Mouse (Mus musculus) c-Kit-positive CD71-positive TER-119-negative erythroid progenitor cells, embryonic 14.5 days (primary cell): ENCODE data around the gene Krtap1-3.
A peak's percentile ranks its signal among the peaks of the same experiment; 100 is the strongest.
"Not testable (repeated sequence)": the region's sequence is repeated elsewhere in the genome, so short reads cannot be mapped to it uniquely, and the experiment has no call there.

Experiments used
- DNase-seq: peaks from one replicate; pipeline ENCODE4 v3.0.0-alpha.2; 2013; ENCODE audit warnings: low read depth

The Krtap1-3 gene

GRCm38 (mm10) chr11:99590981-99591380 is at the start of gene Krtap1-3:
Gene Krtap1-3, minus strand, starts transcription at chr11:99591339.
- no peak for DNase-seq

DNA sequence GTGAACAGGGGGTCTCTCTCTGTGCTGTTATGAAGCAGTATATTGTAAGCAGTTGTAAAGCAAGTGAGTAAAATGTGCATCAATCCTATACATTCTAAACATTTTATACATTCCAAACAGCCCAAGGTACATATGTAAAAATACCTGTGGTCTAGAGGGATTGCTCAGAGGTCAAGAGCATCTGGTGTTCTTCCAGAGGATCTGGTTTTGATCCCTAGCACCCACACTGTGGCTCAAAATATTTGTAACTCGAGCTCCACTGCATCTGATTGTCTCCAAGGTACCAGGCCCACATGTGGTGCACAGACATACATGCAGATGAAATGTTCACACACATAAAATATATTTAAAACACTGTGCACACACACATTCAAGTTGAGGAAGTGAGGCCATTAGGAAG is 49.8 kb upstream of the Krtap1-3 start:
- no peak for DNase-seq

DNA sequence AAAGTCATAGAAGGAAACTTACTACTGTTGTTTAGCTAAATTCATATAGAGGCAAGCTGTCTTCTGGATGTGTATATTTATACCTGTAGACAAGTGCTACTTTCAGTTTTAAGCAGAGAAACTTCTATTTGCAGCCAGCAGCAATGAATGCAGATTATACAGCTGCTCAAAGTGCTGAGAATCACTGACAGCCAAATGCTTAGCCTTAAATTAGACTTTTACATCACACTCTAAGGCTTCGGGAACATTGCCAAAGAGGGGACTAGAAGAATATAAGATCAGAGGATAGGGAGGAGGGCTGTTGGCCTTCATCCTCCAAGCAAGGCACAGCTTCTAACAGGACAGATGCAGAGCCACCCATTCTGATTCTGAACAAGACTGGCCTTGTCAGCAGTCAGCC is 45.9 kb upstream of the Krtap1-3 start:
- DNase-seq, result no peak

- no peak for DNase-seq
These were observed 43.6 kb upstream of the Krtap1-3 start, which contains the start of gene Krtap4-2 for GRCm38 (mm10) chr11:99634653-99635134. Gene Krtap4-2, minus strand, starts transcription at chr11:99635084.

GRCm38 (mm10) chr11:99633293-99633692 is 42.2 kb upstream of the Krtap1-3 start:
- no peak for DNase-seq

- DNase-seq, result no peak
These were observed 39.8 kb upstream of the Krtap1-3 start for GRCm38 (mm10) chr11:99630890-99631289.

- no peak for DNase-seq
These were observed 37.0 kb upstream of the Krtap1-3 start, which contains the start of gene Krtap4-1 for GRCm38 (mm10) chr11:99628138-99628537. Gene Krtap4-1, minus strand, starts transcription at chr11:99628238.

- no peak for DNase-seq
These were observed 29.2 kb upstream of the Krtap1-3 start, which contains the start of gene Gm11562 for GRCm38 (mm10) chr11:99620335-99620734. Gene Gm11562, minus strand, starts transcription at chr11:99620435.

DNA sequence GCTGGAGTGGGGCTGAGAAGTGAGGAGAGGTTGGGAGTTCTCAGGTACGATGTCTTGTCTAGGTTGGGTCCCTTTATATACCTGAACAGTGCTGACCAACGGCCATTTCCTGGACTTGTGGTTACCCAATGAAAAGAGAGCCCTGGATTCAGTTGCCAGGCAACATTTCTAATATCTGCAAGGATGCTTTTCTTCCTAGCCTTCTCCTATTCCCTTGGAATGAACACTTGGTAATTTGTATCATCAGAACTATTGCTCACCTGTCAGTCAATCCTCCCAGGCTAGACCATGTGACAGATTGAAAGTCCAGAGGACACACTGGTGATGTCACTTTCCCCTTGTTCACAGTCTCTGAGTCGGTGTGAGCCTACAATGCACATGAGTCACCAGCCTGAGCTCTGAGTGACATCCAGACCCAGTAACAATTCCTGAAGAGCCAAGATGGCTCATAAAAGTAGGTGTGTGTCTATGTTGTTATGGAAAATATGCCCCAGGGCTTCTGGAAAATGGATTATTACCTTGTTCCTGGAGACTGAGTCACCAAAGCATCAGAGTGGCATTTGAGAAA is 23.7 kb upstream of the Krtap1-3 start, which contains the start of gene Krtap2-4:
TSS of gene Krtap2-4 (minus strand) at position 51 of the 568 bp plus-strand sequence.
- DNase-seq, result no peak

DNA sequence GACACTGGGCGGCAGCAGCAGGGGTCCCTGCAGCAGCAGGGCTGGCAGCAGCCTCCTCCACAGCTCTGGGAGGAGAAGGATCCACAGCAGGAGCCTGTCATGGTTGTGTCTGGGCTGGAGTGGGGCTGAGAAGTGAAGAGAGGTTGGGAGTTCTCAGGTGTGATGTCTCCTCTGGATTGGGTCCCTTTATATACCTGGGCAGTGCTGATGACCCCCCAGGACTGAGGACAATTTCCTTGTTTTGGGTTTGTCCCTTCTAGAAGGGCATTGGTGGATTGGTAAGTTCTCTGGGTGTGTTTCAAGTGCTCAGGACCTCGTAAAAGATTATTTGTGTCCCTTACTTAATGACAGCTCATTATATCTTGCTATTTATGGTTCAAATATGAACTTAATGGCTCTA is 18.9 kb upstream of the Krtap1-3 start, which contains the start of gene Gm11937:
TSS of gene Gm11937 (minus strand) at position 101 of the 400 bp plus-strand sequence.
- not testable (repeated sequence) for DNase-seq

- DNase-seq, result no peak
These were observed 18.0 kb upstream of the Krtap1-3 start for GRCm38 (mm10) chr11:99609126-99609525.

DNA sequence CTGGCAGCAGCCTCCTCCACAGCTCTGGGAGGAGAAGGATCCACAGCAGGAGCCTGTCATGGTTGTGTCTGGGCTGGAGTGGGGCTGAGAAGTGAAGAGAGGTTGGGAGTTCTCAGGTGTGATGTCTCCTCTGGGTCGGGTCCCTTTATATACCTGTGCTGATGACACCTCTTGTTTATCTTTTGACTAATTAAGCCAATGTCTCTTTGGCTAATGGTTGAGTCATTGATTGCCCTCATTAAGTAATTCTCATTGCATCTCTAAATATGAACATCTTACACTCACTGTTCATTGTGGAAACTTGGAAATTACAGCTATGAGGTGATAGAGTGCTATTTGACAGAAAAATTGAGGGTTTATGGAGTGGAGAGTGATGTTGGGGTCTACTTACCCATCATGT is 12.1 kb upstream of the Krtap1-3 start, which contains the start of gene Gm11938:
TSS of gene Gm11938 (minus strand) at position 101 of the 400 bp plus-strand sequence.
- not testable (repeated sequence) for DNase-seq

- not testable (repeated sequence) for DNase-seq
These were observed 6.6 kb upstream of the Krtap1-3 start, which contains the start of gene Krtap9-3 for GRCm38 (mm10) chr11:99597742-99598141. Gene Krtap9-3, minus strand, starts transcription at chr11:99598105.

GRCm38 (mm10) chr11:99585096-99585495 is 6.0 kb downstream of the Krtap1-3 start:
- DNase-seq, result no peak

DNA sequence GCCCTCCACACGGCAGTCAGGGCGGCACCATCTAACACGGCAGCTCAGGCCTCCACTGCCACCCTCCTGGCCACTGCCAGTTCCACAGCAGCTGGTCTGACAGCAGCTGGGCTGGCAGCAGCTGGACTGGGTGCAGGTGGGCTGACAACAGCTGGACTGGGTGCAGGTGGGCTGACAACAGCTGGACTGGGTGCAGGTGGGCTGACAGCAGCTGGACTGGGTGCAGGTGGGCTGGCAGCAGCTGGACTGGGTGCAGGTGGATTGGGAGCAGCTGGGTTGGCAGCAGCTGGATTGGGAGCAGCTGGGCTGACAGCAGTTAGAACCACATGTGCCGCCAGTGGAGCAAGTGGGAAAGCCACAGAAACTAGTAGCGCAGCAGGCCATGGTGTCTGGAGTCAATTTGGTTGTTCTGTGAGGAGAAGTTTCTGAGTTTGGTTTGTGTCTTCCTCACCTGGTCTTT is 7.9 kb downstream of the Krtap1-3 start, which contains the start of gene Krtap1-4:
TSS of gene Krtap1-4 (minus strand) at position 410 of the 460 bp plus-strand sequence.
- DNase-seq, result no peak

DNA sequence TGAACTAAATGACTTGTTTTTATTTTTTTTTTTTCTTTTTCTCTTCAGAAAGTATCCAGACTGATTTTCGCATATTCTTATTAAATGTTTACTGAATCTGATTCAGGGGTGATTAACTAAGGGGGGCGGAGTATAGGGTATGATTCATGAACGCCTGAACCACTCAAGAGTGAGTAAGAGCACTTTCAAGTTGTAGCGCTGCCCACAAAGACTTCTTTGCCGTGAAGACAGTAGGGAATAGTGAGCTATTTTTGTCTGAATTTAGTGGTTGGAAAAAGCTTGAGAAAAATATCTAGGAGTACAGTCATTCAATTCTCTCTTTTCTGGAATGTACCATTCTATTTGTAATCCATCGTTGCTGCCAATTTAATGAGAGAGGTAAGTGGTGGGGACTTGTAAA is 9.6 kb downstream of the Krtap1-3 start:
- no peak for DNase-seq

DNA sequence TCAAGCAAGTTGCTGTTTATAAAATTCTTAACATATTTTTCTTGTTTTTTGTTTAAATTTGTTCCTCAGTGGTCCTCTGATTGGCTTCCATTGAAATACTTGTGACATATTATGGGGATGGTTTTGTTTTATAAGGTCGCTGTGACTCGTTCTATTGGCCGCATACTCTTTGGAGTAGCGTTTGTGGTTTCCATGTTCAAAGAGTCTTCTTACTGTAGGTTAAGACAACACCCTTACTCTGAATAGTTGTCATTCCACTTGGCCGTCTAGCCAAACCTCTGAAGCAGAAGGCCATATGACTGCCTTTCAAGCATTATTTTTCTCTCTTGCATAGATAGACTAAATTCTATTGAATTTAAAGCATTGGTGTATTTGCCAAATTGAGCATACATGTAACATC is 10.1 kb downstream of the Krtap1-3 start:
- no peak for DNase-seq

DNA sequence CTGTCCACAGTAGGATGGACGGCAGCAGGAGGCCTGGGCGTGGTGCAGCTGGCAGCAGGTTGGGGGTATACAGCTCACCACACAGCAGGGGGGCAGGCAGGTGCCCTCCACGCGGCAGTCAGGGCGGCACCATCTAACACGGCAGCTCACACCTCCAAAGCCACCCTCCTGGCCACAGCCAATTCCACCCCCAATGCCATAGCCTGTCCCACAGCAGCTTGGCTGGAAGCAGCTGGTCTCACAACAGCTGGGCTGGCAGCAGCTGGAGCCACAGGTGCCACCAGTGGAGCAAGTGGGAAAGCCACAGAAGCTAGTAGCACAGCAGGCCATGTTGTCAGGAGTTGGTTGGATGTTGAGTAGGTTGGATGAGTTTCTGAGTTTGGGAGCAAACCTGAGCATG is 10.5 kb downstream of the Krtap1-3 start, which contains the start of gene Krtap1-5:
TSS of gene Krtap1-5 (minus strand) at position 381 of the 400 bp plus-strand sequence.
- DNase-seq, result no peak

GRCm38 (mm10) chr11:99574106-99574505 is 17.0 kb downstream of the Krtap1-3 start:
- peak; percentile 4 for DNase-seq

DNA sequence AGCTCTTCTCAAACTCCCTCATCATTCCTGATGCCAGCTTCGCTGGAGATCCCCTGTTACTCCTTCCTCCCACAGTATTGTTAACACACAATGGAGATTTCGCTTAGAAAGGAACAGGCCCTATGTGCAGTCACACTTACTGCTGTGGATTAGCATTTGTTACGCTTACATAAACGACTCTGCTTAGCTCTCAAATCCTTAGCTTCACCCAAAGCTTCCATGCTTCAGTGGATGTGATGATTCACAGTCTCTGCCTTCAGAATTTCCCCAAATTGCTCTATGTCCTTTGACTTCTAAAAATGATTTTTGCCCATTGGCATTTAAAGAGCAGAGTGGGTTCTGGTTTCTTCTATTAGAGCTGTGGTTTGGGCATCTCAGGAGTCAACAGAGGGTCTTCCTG is 18.0 kb downstream of the Krtap1-3 start:
- no peak for DNase-seq

DNA sequence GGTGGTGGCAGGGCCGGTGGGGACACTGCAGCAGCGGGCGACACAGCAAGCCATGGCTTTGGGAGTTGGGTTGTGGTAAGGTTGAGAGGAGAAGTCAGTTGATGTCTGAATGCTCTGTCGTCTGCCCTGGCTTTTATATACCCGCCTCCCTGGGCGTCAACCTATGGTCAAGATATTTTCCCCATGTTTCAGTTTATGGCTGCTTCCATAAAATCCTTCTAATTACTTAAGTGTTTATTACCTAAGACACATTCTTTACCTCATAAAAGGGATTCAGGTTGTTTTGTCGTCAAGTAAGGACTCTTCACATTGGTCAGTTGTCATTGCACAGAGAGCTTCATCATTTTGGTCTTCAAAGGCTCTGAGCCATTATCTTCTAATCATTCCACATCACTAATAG is 24.6 kb downstream of the Krtap1-3 start, which contains the start of gene Krtap3-1:
TSS of gene Krtap3-1 (minus strand) at position 101 of the 400 bp plus-strand sequence.
- no peak for DNase-seq

DNA sequence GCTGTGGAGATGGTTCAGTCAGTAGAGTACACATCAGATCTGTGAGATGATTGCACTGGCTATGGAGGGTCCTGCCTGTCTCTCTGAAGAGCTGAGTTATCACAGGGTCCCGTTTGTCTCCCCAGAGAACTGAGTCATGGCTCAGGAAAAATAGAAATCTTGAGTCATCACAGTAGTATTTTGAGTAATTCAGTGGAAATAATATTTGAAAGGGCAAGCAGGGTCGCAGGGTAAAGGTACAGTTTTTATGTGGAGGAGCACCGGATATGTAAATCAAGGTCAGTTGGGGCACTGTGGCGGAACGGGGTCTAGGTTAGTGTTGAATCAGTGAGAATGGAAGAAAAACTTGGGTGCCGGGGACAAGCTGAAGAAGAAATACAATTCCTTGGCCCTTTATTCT is 28.6 kb downstream of the Krtap1-3 start:
- no peak for DNase-seq

- no peak for DNase-seq
These were observed 31.8 kb downstream of the Krtap1-3 start, which contains the start of gene Gm11939 for GRCm38 (mm10) chr11:99559366-99559765. Gene Gm11939, minus strand, starts transcription at chr11:99559466.
